Mouse (Mus musculus) midbrain, embryonic 12.5 days (tissue): ENCODE results near the gene Fam20b. TPM values are rescaled to one million over a fixed set of nuclear protein-coding genes. Genes with fewer than 3 reads are reported as not detected.

Source experiments
- ATAC-seq: fragments of 200-750 bp; cut with Nextera tagmentation; 2 replicates; pipeline ENCODE4 v1.8.0; 2017; ENCODE audit warnings: low read depth, moderate TSS enrichment, moderate library complexity; ENCODE audit not compliant: low FRiP score
- H3K27ac ChIP-seq: fragments of 300-500 bp; sonication (generic); replicated peaks from 2 replicates; pipeline ENCODE4 v1.5.1; 2016; ENCODE audit warnings: mild to moderate bottlenecking
- H3K27me3 ChIP-seq: fragments of 300-500 bp; sonication (generic); 2 replicates; pipeline ENCODE4 v1.6.1; 2016; ENCODE audit warnings: mild to moderate bottlenecking
- H3K36me3 ChIP-seq: fragments of 300-500 bp; sonication (generic); 2 replicates; pipeline ENCODE4 v1.6.1; 2016
- H3K4me1 ChIP-seq: fragments of 300-500 bp; sonication (generic); 2 replicates; pipeline ENCODE4 v1.6.1; 2016
- H3K4me2 ChIP-seq: fragments of 300-500 bp; sonication (generic); replicated peaks from 2 replicates; pipeline ENCODE4 v1.6.1; 2016; ENCODE audit warnings: mild to moderate bottlenecking, moderate library complexity
- H3K4me3 ChIP-seq: fragments of 300-500 bp; sonication (generic); 2 replicates; pipeline ENCODE4 v1.5.1; 2016; ENCODE audit warnings: mild to moderate bottlenecking
- H3K9ac ChIP-seq: fragments of 300-500 bp; sonication (generic); replicated peaks from 2 replicates; pipeline ENCODE4 v1.6.1; 2016; ENCODE audit warnings: mild to moderate bottlenecking, moderate library complexity
- H3K9me3 ChIP-seq: fragments of 300-500 bp; sonication (generic); 2 replicates; pipeline ENCODE4 v1.6.1; 2016; ENCODE audit warnings: mild to moderate bottlenecking
- WGBS: fragments of 180-500 bp; shearing (Covaris S2); methylation state at CpG from one replicate; pipeline ENCODE4 v1.1.7; 2016; 5-methylcytosine and 5-hydroxymethylcytosine counted together
- polyA plus RNA-seq: library from polyadenylated mRNA; unstranded; fragments of >200 nt; fragmentation: Nextera tagmentation; extraction: Ambion mirVana; gene quantifications from 2 replicates; pipeline ENCODE4 v1.2.1, GENCODE M21; 2016

Fam20b gene
- polyA plus RNA-seq, 1 experiment from 2014 or later = 28.5 TPM

- ATAC-seq = no peak
- H3K27me3 ChIP-seq = no peaks in the 10 kb centered on the region; the same call in 1 of the 2 replicates
- no peaks in the 10 kb centered on the region for H3K9me3 ChIP-seq
- H3K4me3 ChIP-seq = no peak overlapping the region
- WGBS = 62% methylated on average over 12 of the region's 12 CpGs
- no peak overlapping the region for H3K4me2 ChIP-seq
- peaks cover 36% of the 10 kb centered on the region for H3K36me3 ChIP-seq
- no peak overlapping the region for H3K9ac ChIP-seq
- peaks cover 15% of the 10 kb centered on the region for H3K4me1 ChIP-seq
- no peak overlapping the region for H3K27ac ChIP-seq
Measured at GRCm38 (mm10) chr1:156642813-156643212, 76.1 kb downstream of the Fam20b start.

GRCm38 (mm10) chr1:156641808-156642207 is 77.1 kb downstream of the Fam20b start:
- no peak overlapping the region for H3K4me3 ChIP-seq
- ATAC-seq = no peak
- no peaks in the 10 kb centered on the region; the same call in 1 of the 2 replicates for H3K27me3 ChIP-seq
- WGBS = 89% methylated on average over 10 of the region's 10 CpGs
- H3K36me3 ChIP-seq = peaks cover 39% of the 10 kb centered on the region
- H3K27ac ChIP-seq = no peak overlapping the region
- peaks cover 15% of the 10 kb centered on the region for H3K4me1 ChIP-seq
- H3K4me2 ChIP-seq = no peak overlapping the region
- H3K9ac ChIP-seq = no peak overlapping the region
- H3K9me3 ChIP-seq = no peaks in the 10 kb centered on the region

GRCm38 (mm10) chr1:156640577-156640976 is 78.3 kb downstream of the Fam20b start:
- no peaks in the 10 kb centered on the region for H3K9me3 ChIP-seq
- H3K4me2 ChIP-seq = no peak overlapping the region
- peaks cover 49% of the 10 kb centered on the region for H3K36me3 ChIP-seq
- WGBS = 79% methylated on average over 4 of the region's 4 CpGs
- H3K27ac ChIP-seq = no peak overlapping the region
- no peaks in the 10 kb centered on the region; the same call in 1 of the 2 replicates for H3K27me3 ChIP-seq
- no peak overlapping the region for H3K9ac ChIP-seq
- no peak overlapping the region for H3K4me3 ChIP-seq
- peaks cover 15% of the 10 kb centered on the region for H3K4me1 ChIP-seq
- no peak for ATAC-seq

GRCm38 (mm10) chr1:156639455-156639854 is 79.4 kb downstream of the Fam20b start:
- H3K4me1 ChIP-seq = 0 out of 2 replicates have a peak, but pooled peaks cover 9% of the 10 kb centered on the region
- H3K9ac ChIP-seq = no peak overlapping the region
- H3K9me3 ChIP-seq = no peaks in the 10 kb centered on the region
- H3K36me3 ChIP-seq = peaks cover 60% of the 10 kb centered on the region
- H3K27me3 ChIP-seq = no peaks in the 10 kb centered on the region; the same call in 1 of the 2 replicates
- H3K4me3 ChIP-seq = no peak overlapping the region
- 89% methylated on average over 5 of the region's 5 CpGs for WGBS
- H3K4me2 ChIP-seq = no peak overlapping the region
- no peak for ATAC-seq
- no peak overlapping the region for H3K27ac ChIP-seq

DNA sequence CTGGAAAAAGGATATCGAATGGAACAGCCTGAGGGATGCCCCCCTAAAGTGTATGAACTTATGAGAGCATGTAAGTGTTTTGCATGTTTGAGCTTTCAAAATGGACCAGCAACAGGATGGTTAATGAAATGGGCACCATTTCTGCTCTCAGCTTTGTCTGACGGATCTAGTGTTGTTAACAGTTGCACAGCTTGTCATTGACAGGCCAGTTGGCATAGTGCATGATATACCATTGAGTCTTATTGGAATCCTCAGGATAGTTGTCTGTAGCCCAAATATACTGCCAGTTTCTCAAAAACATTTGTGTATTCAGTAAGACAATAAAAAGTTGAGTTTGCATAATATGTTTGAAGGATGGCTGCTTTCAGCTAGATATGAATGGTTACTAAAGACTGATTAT is 83.7 kb downstream of the Fam20b start:
- no peak overlapping the region for H3K4me3 ChIP-seq
- no peaks in the 10 kb centered on the region for H3K4me1 ChIP-seq
- no peak for ATAC-seq
- H3K4me2 ChIP-seq = no peak overlapping the region
- no peaks in the 10 kb centered on the region for H3K27me3 ChIP-seq
- H3K36me3 ChIP-seq = peaks cover 61% of the 10 kb centered on the region
- no peak overlapping the region for H3K9ac ChIP-seq
- 81% methylated on average over 2 of the region's 2 CpGs for WGBS
- H3K27ac ChIP-seq = no peak overlapping the region
- no peaks in the 10 kb centered on the region for H3K9me3 ChIP-seq

- H3K9me3 ChIP-seq = no peaks in the 10 kb centered on the region
- no peaks in the 10 kb centered on the region for H3K27me3 ChIP-seq
- ATAC-seq = no peak
- no peak overlapping the region for H3K4me2 ChIP-seq
- H3K36me3 ChIP-seq = peaks cover 66% of the 10 kb centered on the region
- no peak overlapping the region for H3K27ac ChIP-seq
- 78% methylated on average over 10 of the region's 10 CpGs for WGBS
- H3K4me3 ChIP-seq = no peak overlapping the region
- no peak overlapping the region for H3K9ac ChIP-seq
- no peaks in the 10 kb centered on the region for H3K4me1 ChIP-seq
Measured at GRCm38 (mm10) chr1:156633095-156633494, 85.8 kb downstream of the Fam20b start.

DNA sequence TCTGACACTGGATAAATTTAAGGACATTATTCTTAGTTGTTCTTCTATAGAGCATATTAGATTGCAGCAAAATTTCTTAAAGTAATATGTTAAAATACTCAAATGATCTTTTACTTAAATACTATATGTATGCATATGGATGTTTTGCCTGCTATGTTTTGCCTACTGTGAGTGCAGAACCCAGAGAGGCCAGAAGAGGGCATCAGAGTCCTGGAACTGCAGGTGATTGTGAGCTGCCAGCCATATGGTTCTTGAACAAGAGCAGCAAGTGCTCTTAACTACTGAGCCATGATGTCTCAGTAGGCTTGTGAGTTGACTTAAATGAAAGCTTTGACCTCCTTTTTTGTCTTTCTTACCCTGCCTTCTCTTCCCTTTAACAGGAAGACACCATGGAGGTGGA is 87.9 kb downstream of the Fam20b start:
- Histone ChIP-seq H3K4me3 (no peak overlapping the region), H3K27me3 (no peaks in the 10 kb centered on the region), H3K27ac (no peak overlapping the region), H3K36me3 (peaks cover 62% of the 10 kb centered on the region), H3K4me2 (no peak overlapping the region), H3K9me3 (no peaks in the 10 kb centered on the region), H3K4me1 (no peaks in the 10 kb centered on the region), H3K9ac (no peak overlapping the region)
- ATAC-seq = no peak

DNA sequence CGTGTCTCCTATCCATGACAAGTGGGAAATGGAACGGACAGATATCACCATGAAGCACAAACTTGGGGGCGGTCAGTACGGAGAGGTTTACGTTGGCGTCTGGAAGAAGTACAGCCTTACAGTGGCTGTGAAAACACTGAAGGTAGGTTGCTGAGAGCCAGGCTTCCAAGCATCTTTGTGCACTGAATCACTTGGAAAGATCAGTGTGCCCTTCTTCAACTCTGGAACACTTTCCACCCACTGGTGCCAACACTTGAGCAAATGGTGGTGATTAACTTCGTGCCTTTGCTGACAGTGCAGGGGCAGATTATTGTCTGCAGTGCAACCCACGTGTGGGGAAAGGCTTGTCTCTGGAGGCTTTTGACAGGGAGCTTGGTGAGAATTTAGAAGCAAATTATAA is 88.9 kb downstream of the Fam20b start:
- H3K27ac ChIP-seq = no peak overlapping the region
- H3K4me3 ChIP-seq = no peak overlapping the region
- no peaks in the 10 kb centered on the region for H3K4me1 ChIP-seq
- no peaks in the 10 kb centered on the region for H3K27me3 ChIP-seq
- H3K9me3 ChIP-seq = no peaks in the 10 kb centered on the region
- ATAC-seq = no peak
- peaks cover 62% of the 10 kb centered on the region for H3K36me3 ChIP-seq
- WGBS = 93% methylated on average over 8 of the region's 8 CpGs
- H3K9ac ChIP-seq = no peak overlapping the region
- no peak overlapping the region for H3K4me2 ChIP-seq

Other genes with a start within 250 kb of the Fam20b start
- gene Soat1, start 244.8 kb downstream of the Fam20b start, polyA plus RNA-seq = 19.3 and 20.2 TPM in 2 replicates
- 0.60 and 0.89 TPM in 2 replicates for gene Gm10031, start 195.1 kb downstream of the Fam20b start, polyA plus RNA-seq
- 6.2 and 6.4 TPM in 2 replicates for gene Abl2, start 160.3 kb downstream of the Fam20b start, polyA plus RNA-seq
- gene Tor3a, start 44.7 kb downstream of the Fam20b start, polyA plus RNA-seq = 2.9 and 4.8 TPM in 2 replicates
- gene Angptl1, start 119.5 kb upstream of the Fam20b start, polyA plus RNA-seq = 1.3 and 2.3 TPM in 2 replicates
- 112 and 125 TPM in 2 replicates for gene Ralgps2, start 220.5 kb upstream of the Fam20b start, polyA plus RNA-seq